Mouse (Mus musculus) hindbrain, embryonic 10.5 days (tissue): ENCODE measurements around the gene Oxct1. TPM values are rescaled to one million over a fixed set of nuclear protein-coding genes. Genes with fewer than 3 reads are reported as not detected.

ENCODE experiments used
- DNase-seq: peaks from one replicate; pipeline ENCODE4 v3.0.0-alpha.2; 2017; ENCODE audit warnings: low spot score
- H3K27ac ChIP-seq: fragments of 300-500 bp; sonication (generic); 2 replicates; pipeline ENCODE4 v1.5.1; 2016; ENCODE audit warnings: mild to moderate bottlenecking, moderate library complexity
- H3K27me3 ChIP-seq: fragments of 300-500 bp; sonication (generic); 2 replicates; pipeline ENCODE4 v1.6.1; 2016; ENCODE audit warnings: mild to moderate bottlenecking; ENCODE audit not compliant: poor library complexity, insufficient read depth, severe bottlenecking
- H3K36me3 ChIP-seq: fragments of 300-500 bp; sonication (generic); 2 replicates; pipeline ENCODE4 v1.6.1; 2016; ENCODE audit warnings: mild to moderate bottlenecking, moderate library complexity
- H3K4me1 ChIP-seq: fragments of 300-500 bp; sonication (generic); replicated peaks from 2 replicates; pipeline ENCODE4 v1.6.1; 2016; ENCODE audit warnings: mild to moderate bottlenecking
- H3K4me3 ChIP-seq: fragments of 300-500 bp; sonication (generic); 2 replicates; pipeline ENCODE4 v1.5.1; 2016; ENCODE audit warnings: mild to moderate bottlenecking, moderate library complexity
- H3K9me3 ChIP-seq: fragments of 300-500 bp; sonication (generic); 2 replicates; pipeline ENCODE4 v1.6.1; 2016; ENCODE audit warnings: mild to moderate bottlenecking, moderate library complexity
- WGBS: fragments of 180-500 bp; shearing (Covaris S2); methylation state at CpG from one replicate; pipeline ENCODE4 v1.1.7; 2016; 5-methylcytosine and 5-hydroxymethylcytosine counted together
- polyA plus RNA-seq: library from polyadenylated mRNA; unstranded; fragments of >200 nt; fragmentation: Nextera tagmentation; extraction: Ambion mirVana; gene quantifications from 2 replicates; pipeline ENCODE4 v1.2.1, GENCODE M21; 2016

Oxct1 gene
- polyA plus RNA-seq, 1 experiment from 2014 or later: 114 TPM

DNA sequence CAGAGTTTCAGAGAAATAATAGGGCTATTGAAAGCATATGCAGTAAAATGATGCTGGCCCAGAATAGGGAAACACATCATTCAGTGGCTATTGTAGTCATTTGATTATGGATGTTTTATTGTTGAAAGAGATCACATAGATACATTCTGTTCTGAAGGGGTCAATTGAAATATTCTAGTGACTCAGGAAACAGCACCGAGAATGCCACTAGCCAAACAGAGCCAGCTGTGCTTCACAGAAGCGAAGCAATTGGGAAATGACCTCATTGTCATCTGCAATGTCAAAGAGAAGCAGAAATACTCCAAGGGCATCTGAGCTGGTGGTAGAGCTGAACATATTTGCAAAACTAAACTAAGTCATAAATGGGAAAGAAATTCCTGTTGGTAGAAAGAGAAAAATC is 145.4 kb downstream of the Oxct1 start:
- Histone ChIP-seq H3K27ac (no peak overlapping the region), H3K9me3 (no peaks in the 10 kb centered on the region), H3K4me1 (no peaks in the 10 kb centered on the region), H3K27me3 (no peaks in the 10 kb centered on the region), H3K4me3 (no peak overlapping the region), H3K36me3 (no peaks in the 10 kb centered on the region)
- no peak for DNase-seq
- 66% methylated on average over 2 of the region's 2 CpGs for WGBS

DNA sequence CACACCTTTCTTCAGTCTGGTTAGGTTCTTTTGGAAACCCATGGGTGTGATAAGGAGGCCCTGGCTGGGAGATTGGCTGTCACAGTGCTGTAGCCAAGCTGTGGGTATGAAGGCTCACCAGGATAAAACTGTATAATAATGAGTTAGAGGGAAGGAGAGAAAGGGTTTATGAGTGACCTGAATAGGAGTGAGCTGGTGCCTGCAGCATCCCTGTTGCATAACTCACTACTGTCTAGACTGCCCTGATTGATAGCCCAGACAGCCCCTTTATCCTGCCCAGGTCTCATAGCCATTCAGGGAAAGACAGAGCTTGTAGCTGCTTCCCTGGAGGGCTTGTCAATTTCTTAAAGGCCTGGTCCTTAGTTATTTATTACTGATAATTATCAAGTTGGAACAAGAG is 171.7 kb downstream of the Oxct1 start:
- H3K36me3 ChIP-seq: no peaks in the 10 kb centered on the region

More for the DNA sequence above, 171.7 kb downstream of the Oxct1 start:
- no peaks in the 10 kb centered on the region for H3K4me1 ChIP-seq
- no peak for DNase-seq
- no peaks in the 10 kb centered on the region for H3K9me3 ChIP-seq
- no peaks in the 10 kb centered on the region for H3K27me3 ChIP-seq
- no peak overlapping the region for H3K27ac ChIP-seq
- no peak overlapping the region for H3K4me3 ChIP-seq

Other genes starting within 250 kb of the Oxct1 start
- gene Fbxo4, start 46.8 kb upstream of the Oxct1 start, polyA plus RNA-seq: 4.3 and 5.2 TPM in 2 replicates
- 38.4 and 39.3 TPM in 2 replicates for gene AW549877, start 30.6 kb upstream of the Oxct1 start, polyA plus RNA-seq